Mouse (Mus musculus) lung, embryonic 14.5 days (tissue): ENCODE results near the gene Rgs10. TPM values are rescaled to one million over a fixed set of nuclear protein-coding genes. Genes with fewer than 3 reads are reported as not detected.
A peak's percentile ranks its signal among the peaks of the same experiment; 100 is the strongest.

Source experiments
- ATAC-seq: fragments of 200-750 bp; cut with Nextera tagmentation; 2 replicates; pipeline ENCODE4 v1.8.0; 2017; ENCODE audit warnings: mild to moderate bottlenecking, moderate TSS enrichment, moderate library complexity; ENCODE audit not compliant: insufficient read depth
- DNase-seq: peaks from one replicate; pipeline ENCODE4 v3.0.0-alpha.2; 2015
- H3K27ac ChIP-seq: fragments of 300-500 bp; sonication (generic); 2 replicates; pipeline ENCODE4 v1.5.1; 2014; ENCODE audit warnings: low read depth, mild to moderate bottlenecking, moderate library complexity
- H3K27me3 ChIP-seq: fragments of 300-500 bp; sonication (generic); 2 replicates; pipeline ENCODE4 v1.6.1; 2014; ENCODE audit warnings: low read length, control low read depth; ENCODE audit not compliant: insufficient read depth
- H3K36me3 ChIP-seq: fragments of 300-500 bp; sonication (generic); 2 replicates; pipeline ENCODE4 v1.6.1; 2014; ENCODE audit warnings: control low read depth; ENCODE audit not compliant: insufficient read depth
- H3K4me1 ChIP-seq: fragments of 300-500 bp; sonication (generic); 2 replicates; pipeline ENCODE4 v1.6.1; 2014; ENCODE audit warnings: antibody characterized with exemption, control low read depth; ENCODE audit not compliant: insufficient read depth
- H3K4me2 ChIP-seq: fragments of 300-500 bp; sonication (generic); 2 replicates; pipeline ENCODE4 v1.6.1; 2014; ENCODE audit warnings: mild to moderate bottlenecking
- H3K4me3 ChIP-seq: fragments of 300-500 bp; sonication (generic); 2 replicates; pipeline ENCODE4 v1.5.1; 2014; ENCODE audit warnings: low read depth, low read length
- H3K9ac ChIP-seq: fragments of 300-500 bp; sonication (generic); 2 replicates; pipeline ENCODE4 v1.6.1; 2014
- H3K9me3 ChIP-seq: fragments of 300-500 bp; sonication (generic); 2 replicates; pipeline ENCODE4 v1.6.1; 2016; ENCODE audit warnings: low read depth, low read length, control low read depth
- CTCF ChIP-seq: IDR thresholded peaks from 2 replicates; pipeline ENCODE4 v1.5.1; 2016; ENCODE audit warnings: antibody characterized with exemption, low read depth
- WGBS: fragments of 180-500 bp; shearing (Covaris S2); extraction: QIAGEN DNeasy Blood & Tissue Kit; methylation state at CpG from one replicate; pipeline ENCODE4 v1.1.7; 2014; 5-methylcytosine and 5-hydroxymethylcytosine counted together
- polyA plus RNA-seq: library from polyadenylated mRNA; unstranded; fragments of >200 nt; fragmentation: Nextera tagmentation; extraction: Ambion mirVana; gene quantifications from 2 replicates; pipeline ENCODE4 v1.2.1, GENCODE M21; 2014

Gene Rgs10
- polyA plus RNA-seq, 1 experiment from 2014 or later = 31.1 TPM

DNA sequence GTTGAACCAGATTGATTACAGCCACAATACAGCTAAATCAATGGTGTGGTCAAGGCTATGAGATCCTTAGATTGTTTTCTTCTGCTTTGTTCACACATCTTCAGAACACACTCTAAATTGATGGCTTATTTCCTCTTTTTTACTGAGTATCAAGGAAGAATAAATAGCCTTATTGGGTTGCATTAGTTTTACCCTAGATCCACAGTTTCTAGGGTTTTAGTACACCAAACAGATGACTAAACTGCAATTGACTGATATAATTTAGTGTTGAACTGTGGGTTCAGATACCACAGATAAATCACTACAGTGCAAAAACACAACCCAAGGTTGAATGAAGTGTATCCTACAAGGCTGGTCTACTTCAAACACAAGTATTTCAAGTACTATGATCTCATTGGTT is 39.5 kb upstream of the Rgs10 start:
- H3K4me1 ChIP-seq = peaks cover 10% of the 10 kb centered on the region
- H3K9me3 ChIP-seq = no peaks in the 10 kb centered on the region
- no peaks in the 10 kb centered on the region for H3K27me3 ChIP-seq
- H3K27ac ChIP-seq = no peak overlapping the region
- no peak overlapping the region for H3K4me3 ChIP-seq
- TF ChIP-seq CTCF = no peak
- no peak overlapping the region for H3K4me2 ChIP-seq
- no peak for DNase-seq
- no peak for ATAC-seq
- H3K36me3 ChIP-seq = peaks cover 19% of the 10 kb centered on the region
- no peak overlapping the region for H3K9ac ChIP-seq

DNA sequence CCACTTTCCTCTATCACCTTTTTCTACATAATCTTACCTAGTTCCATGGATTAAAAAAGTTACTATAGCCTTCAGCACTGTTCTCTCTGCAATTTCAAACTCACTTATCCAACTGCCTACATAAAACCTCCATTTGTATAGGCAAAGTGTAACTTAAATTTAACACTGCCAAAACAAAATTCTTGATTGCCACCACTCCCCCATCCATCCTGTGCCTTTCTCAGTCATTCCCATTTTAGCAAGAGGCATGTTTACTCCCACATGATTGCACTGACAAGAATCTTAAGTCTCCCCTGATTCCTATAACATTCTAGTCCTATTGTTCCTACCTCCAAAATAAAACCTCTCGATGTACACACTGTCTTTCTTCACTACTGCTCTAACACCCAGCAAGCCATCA is 34.2 kb upstream of the Rgs10 start:
- Histone ChIP-seq H3K4me3 (no peak overlapping the region), H3K4me1 (no peaks in the 10 kb centered on the region), H3K9ac (no peak overlapping the region), H3K27ac (no peak overlapping the region), H3K36me3 (peaks cover 66% of the 10 kb centered on the region), H3K27me3 (no peaks in the 10 kb centered on the region), H3K4me2 (no peak overlapping the region), H3K9me3 (no peaks in the 10 kb centered on the region)
- TF ChIP-seq CTCF = no peak
- WGBS = 87% methylated on average over 1 of the region's 1 CpGs
- ATAC-seq = no peak
- DNase-seq = no peak

DNA sequence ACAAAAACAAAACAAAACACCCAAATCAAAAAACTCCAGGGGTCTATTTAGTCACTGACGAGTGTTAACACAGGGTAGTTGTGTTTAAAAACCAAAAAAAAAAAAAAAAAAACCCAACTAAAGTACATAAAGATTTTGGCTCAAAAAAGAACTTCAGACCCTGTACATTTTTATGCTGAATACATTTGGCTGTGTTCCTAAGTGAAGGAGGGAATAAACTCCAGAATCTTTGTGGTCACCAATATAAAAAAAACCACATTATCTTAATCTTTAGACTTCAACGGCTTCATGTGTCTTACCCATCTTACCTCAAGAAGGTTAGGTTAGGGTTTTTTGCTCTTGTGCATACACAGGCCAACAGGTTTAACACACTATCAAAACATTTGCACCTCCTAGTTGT is 22.0 kb upstream of the Rgs10 start:
- ATAC-seq (no peak), DNase-seq (no peak)
- Histone ChIP-seq H3K27me3 (no peaks in the 10 kb centered on the region), H3K27ac (no peak overlapping the region), H3K4me1 (no peaks in the 10 kb centered on the region), H3K9me3 (no peaks in the 10 kb centered on the region), H3K4me2 (no peak overlapping the region), H3K9ac (no peak overlapping the region), H3K4me3 (no peak overlapping the region), H3K36me3 (peaks cover 54% of the 10 kb centered on the region)
- no peak for TF ChIP-seq CTCF
- WGBS = 85% methylated on average over 2 of the region's 2 CpGs

DNA sequence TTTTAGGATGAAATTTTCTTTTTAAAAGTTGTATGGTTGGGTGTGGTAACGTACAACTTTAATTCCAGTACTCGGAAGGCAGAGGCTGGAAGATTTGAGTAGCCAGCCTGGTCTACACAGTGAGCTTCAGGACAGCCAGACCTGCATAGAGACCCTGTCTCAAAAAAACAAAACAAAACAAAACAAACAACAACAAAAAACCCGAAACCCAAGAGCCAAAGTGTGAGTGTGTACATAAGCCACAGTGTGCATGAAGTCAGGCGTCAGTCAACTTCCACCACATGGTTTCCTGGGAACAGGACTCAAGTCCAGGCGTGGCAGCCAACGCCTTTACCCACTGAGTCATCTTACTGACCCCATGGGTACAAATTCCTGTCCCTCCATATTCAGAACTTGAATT is 20.7 kb upstream of the Rgs10 start:
- no peak for ATAC-seq

DNA sequence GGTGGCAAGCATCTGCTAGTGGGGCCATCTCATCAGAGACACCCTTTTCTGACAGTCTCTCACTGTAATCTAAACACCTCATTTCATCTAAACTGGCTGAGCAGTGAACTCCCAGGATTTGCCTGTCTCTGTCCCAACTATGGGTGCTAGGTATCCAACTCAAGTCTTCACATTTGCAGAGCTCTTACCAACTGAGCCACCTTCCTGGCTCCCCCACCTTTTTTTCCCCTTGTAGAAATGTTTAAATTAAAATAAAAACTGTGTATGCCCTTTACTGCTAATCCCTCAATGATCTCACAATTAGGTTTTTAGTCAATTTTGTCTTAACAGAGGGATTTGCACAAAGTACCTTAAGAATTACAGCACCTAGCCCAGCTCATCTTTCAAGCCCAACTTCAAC is 19.6 kb upstream of the Rgs10 start:
- TF ChIP-seq CTCF = no peak
- H3K36me3 ChIP-seq = peaks cover 31% of the 10 kb centered on the region
- ATAC-seq = no peak

More for the DNA sequence above, 20.7 kb upstream of the Rgs10 start:
- Histone ChIP-seq H3K9ac (no peak overlapping the region), H3K4me3 (no peak overlapping the region), H3K9me3 (no peaks in the 10 kb centered on the region), H3K4me2 (no peak overlapping the region), H3K4me1 (no peaks in the 10 kb centered on the region), H3K27ac (no peak overlapping the region), H3K27me3 (no peaks in the 10 kb centered on the region), H3K36me3 (peaks cover 41% of the 10 kb centered on the region)
- 91% methylated on average over 6 of the region's 6 CpGs for WGBS
- DNase-seq = no peak
- TF ChIP-seq CTCF = no peak

DNA sequence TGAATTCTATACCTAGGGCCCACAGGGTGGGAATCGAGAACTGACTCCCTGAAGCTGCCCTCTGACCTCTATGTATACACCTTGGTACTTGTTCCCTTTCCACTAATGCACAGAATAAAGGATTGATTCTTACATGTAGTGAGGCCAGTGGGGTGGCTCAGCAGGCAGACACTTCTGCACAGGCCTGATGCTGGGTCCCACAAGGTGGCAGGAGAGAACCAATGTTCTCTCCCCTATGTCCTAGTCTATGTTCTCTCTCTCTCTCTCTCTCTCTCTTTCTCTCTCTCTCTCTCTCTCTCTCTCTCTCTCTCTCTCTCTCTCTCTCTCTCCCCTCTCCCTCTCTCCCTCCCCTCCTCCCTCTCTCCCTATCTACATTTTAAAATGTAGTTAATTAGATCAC is 14.7 kb upstream of the Rgs10 start:
- TF ChIP-seq CTCF = peak; percentile 58
- no peak overlapping the region for H3K27ac ChIP-seq
- H3K36me3 ChIP-seq = no peaks in the 10 kb centered on the region
- DNase-seq (peak; percentile 35), ATAC-seq (no peak)
- no peaks in the 10 kb centered on the region for H3K9me3 ChIP-seq
- H3K4me3 ChIP-seq = no peak overlapping the region
- no peak overlapping the region for H3K4me2 ChIP-seq
- no peaks in the 10 kb centered on the region for H3K4me1 ChIP-seq
- no peak overlapping the region for H3K9ac ChIP-seq
- no peaks in the 10 kb centered on the region for H3K27me3 ChIP-seq
- 46% methylated on average over 1 of the region's 1 CpGs for WGBS

More for the DNA sequence above, 19.6 kb upstream of the Rgs10 start:
- no peak overlapping the region for H3K4me2 ChIP-seq
- H3K27ac ChIP-seq = no peak overlapping the region
- H3K9me3 ChIP-seq = no peaks in the 10 kb centered on the region
- no peak overlapping the region for H3K9ac ChIP-seq
- no peaks in the 10 kb centered on the region for H3K27me3 ChIP-seq
- no peak overlapping the region for H3K4me3 ChIP-seq
- H3K4me1 ChIP-seq = no peaks in the 10 kb centered on the region
- DNase-seq = no peak

DNA sequence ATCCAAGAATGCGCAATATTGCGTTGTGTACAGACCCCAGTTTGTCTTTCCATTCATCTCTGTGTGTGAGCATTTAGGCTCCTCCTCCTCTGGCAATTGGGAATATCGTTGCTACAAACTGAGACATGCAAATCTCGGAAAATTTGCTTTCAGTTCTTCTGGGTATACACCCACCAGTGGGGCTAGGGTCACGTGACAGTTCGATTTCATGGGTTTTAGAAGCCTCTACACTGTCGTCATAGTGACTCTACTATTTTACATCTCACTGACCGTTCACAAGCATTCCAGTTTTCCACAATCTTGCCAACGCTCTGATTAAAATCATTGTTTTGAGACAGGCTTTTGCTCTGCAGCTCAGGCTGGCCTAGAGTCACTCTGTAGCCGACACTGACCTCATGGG is 14.0 kb upstream of the Rgs10 start:
- Histone ChIP-seq H3K9me3 (no peaks in the 10 kb centered on the region), H3K27ac (no peak overlapping the region), H3K27me3 (no peaks in the 10 kb centered on the region), H3K36me3 (no peaks in the 10 kb centered on the region), H3K9ac (no peak overlapping the region), H3K4me2 (no peak overlapping the region), H3K4me1 (no peaks in the 10 kb centered on the region), H3K4me3 (no peak overlapping the region)
- ATAC-seq (no peak), DNase-seq (no peak)
- TF ChIP-seq CTCF = no peak
- 63% methylated on average over 10 of the region's 10 CpGs for WGBS

DNA sequence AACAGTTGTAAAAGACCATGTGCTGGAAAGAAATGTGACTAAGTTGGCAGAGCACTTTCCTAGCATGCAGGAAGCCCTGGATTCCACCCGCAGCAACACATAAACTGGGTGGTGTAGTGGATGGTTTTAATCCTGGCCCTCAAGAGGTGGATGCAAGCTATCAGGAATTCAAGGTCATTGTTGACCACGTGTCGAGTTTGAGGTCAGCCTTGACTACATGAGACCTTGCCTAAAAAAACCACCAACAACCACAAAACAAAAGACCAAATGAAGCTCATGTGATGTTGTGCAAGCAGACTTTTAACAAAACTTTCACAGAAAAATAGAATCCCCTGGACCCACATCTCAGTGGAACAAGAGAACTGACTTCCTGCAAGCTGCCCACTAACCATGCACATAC is 3.9 kb upstream of the Rgs10 start:
- H3K4me1 ChIP-seq = no peaks in the 10 kb centered on the region
- 65% methylated on average over 3 of the region's 3 CpGs for WGBS
- H3K4me2 ChIP-seq = no peak overlapping the region
- H3K36me3 ChIP-seq = no peaks in the 10 kb centered on the region
- no peaks in the 10 kb centered on the region for H3K9me3 ChIP-seq
- H3K4me3 ChIP-seq = no peak overlapping the region
- no peak overlapping the region for H3K27ac ChIP-seq
- TF ChIP-seq CTCF = no peak
- no peak overlapping the region for H3K9ac ChIP-seq
- H3K27me3 ChIP-seq = peaks cover 44% of the 10 kb centered on the region
- no peak for DNase-seq
- ATAC-seq = no peak
